Mouse (Mus musculus): Measurements from ENCODE around the gene Hlx. TPM values are rescaled to one million over a fixed set of nuclear protein-coding genes. Genes with fewer than 3 reads are reported as not detected.

Gene Hlx
- 0.16 and 1.4 TPM in 2 replicates for total RNA-seq (2012; rRNA removed)

DNA sequence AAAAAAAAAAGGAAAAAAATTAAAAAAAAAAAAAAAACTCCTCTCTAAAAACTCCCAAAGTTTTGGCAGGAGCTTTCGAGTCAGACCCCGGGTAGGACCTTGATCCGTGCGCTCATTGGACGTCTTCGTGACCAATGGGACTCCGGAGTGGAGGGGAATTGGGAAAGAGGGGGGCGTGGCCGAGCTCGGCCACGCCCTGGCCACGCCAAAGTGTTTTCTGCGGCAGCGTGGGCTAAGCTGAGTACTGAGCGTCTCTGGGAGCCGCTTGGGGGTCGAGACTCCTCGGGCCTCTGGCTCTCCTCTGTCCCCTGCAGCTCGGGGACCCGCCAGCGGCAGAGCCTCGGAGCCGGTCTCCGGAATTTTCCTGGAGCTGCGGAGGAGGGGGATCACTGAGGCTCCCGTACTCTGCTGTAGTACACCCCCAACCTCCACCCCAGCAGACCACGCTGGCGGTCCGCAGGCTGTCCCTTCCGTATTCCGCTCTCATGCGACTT is at the start of gene Hlx:
TSS of gene Hlx (minus strand) at position 64 of the 494 bp plus-strand sequence.
- no peaks in the 10 kb centered on the region for H3K4me1 ChIP-seq (ENCODE audit: control insufficient read depth in 2 of 2, insufficient read depth in 2 of 2, low read length in 2 of 2, poor library complexity in 1 of 2)
- peak; percentile 76 for DNase-seq (ENCODE audit: low read depth, low spot score)
- no peak for TF ChIP-seq HCFC1 (IDR thresholded peaks at IDR 0.05; ENCODE audit: borderline replicate concordance, insufficient read depth, low read length)
- TF ChIP-seq CHD2 (IDR thresholded peaks at IDR 0.05; ENCODE audit: low read depth, low read length) = no peak
- TF ChIP-seq ZC3H11A (IDR thresholded peaks at IDR 0.05; ENCODE audit: borderline replicate concordance, low read depth, low read length) = no peak
- no peak for TF ChIP-seq ZNF384 (IDR thresholded peaks at IDR 0.05; ENCODE audit: low read depth, low read length)
- no peak for TF ChIP-seq MAFK (IDR thresholded peaks at IDR 0.05; ENCODE audit: insufficient read depth, low read depth, low read length)
- peak within 1 kb of the TSS; percentile 64 to 65 for H3K4me3 ChIP-seq (ENCODE audit: insufficient read depth in 1 of 2, low read depth in 1 of 2, low read length in 2 of 2, poor library complexity in 1 of 2, severe bottlenecking in 1 of 2)
- H3K27ac ChIP-seq (ENCODE audit: insufficient read depth, low read depth, low read length, poor library complexity, severe bottlenecking) = no peak within 1 kb of the TSS
- H3K9me3 ChIP-seq (ENCODE audit: control insufficient read depth, insufficient read depth, low read depth, low read length) = no peaks in the 10 kb centered on the region
- H3K36me3 ChIP-seq (ENCODE audit: control insufficient read depth, insufficient read depth, low read length, poor library complexity, severe bottlenecking) = no peaks in the 10 kb centered on the region
- in situ Hi-C loops (cut with MboI; ENCODE audit: low sequenced_read_pairs in 2 of 2, unreplicated experiment in 2 of 2) = no loop called here
- H3K9ac ChIP-seq (ENCODE audit: insufficient read depth, low read depth, low read length, poor library complexity, severe bottlenecking) = peak within 1 kb of the TSS; percentile 27; the same call in 1 of the 2 replicates

DNA sequence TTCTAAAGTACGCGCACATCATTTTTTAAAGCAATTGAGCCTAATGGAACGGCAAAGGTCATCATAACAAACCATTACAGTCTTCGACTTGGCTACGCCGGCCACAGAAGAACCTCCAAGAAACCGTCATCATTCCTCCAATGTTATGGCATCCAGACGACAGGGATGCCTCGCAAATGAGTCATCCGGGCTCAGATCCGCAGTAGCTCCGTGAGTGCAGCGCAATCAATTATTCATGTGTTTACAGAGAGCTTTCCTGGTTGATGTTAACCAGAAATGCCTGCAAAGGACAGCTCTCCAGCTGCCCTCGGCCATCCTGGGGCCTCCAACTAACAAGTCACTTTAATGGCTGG is 49.7 kb upstream of the Hlx start:
- TF ChIP-seq ZC3H11A (IDR thresholded peaks at IDR 0.05; ENCODE audit: borderline replicate concordance, low read depth, low read length) = no peak
- no peak for TF ChIP-seq MAFK (IDR thresholded peaks at IDR 0.05; ENCODE audit: insufficient read depth, low read depth, low read length)
- TF ChIP-seq ZNF384 (IDR thresholded peaks at IDR 0.05; ENCODE audit: low read depth, low read length) = no peak
- no peak for TF ChIP-seq CHD2 (IDR thresholded peaks at IDR 0.05; ENCODE audit: low read depth, low read length)
- no peak for TF ChIP-seq HCFC1 (IDR thresholded peaks at IDR 0.05; ENCODE audit: borderline replicate concordance, insufficient read depth, low read length)
- H3K4me3 ChIP-seq (ENCODE audit: insufficient read depth in 1 of 2, low read depth in 1 of 2, low read length in 2 of 2, poor library complexity in 1 of 2, severe bottlenecking in 1 of 2) = no peak overlapping the region
- DNase-seq (ENCODE audit: low read depth, low spot score) = no peak
- H3K9ac ChIP-seq (ENCODE audit: insufficient read depth, low read depth, low read length, poor library complexity, severe bottlenecking) = no peak overlapping the region
- H3K36me3 ChIP-seq (ENCODE audit: control insufficient read depth, insufficient read depth, low read length, poor library complexity, severe bottlenecking) = no peaks in the 10 kb centered on the region
- in situ Hi-C loops (cut with MboI; ENCODE audit: low sequenced_read_pairs in 2 of 2, unreplicated experiment in 2 of 2) = no loop called here
- peaks cover 0 to 7% of the 10 kb centered on the region in 2 experiments; a peak in 1 of 4 replicates for H3K4me1 ChIP-seq (ENCODE audit: control insufficient read depth in 2 of 2, insufficient read depth in 2 of 2, low read length in 2 of 2, poor library complexity in 1 of 2)
- no peak overlapping the region for H3K27ac ChIP-seq (ENCODE audit: insufficient read depth, low read depth, low read length, poor library complexity, severe bottlenecking)
- no peaks in the 10 kb centered on the region for H3K9me3 ChIP-seq (ENCODE audit: control insufficient read depth, insufficient read depth, low read depth, low read length)

DNA sequence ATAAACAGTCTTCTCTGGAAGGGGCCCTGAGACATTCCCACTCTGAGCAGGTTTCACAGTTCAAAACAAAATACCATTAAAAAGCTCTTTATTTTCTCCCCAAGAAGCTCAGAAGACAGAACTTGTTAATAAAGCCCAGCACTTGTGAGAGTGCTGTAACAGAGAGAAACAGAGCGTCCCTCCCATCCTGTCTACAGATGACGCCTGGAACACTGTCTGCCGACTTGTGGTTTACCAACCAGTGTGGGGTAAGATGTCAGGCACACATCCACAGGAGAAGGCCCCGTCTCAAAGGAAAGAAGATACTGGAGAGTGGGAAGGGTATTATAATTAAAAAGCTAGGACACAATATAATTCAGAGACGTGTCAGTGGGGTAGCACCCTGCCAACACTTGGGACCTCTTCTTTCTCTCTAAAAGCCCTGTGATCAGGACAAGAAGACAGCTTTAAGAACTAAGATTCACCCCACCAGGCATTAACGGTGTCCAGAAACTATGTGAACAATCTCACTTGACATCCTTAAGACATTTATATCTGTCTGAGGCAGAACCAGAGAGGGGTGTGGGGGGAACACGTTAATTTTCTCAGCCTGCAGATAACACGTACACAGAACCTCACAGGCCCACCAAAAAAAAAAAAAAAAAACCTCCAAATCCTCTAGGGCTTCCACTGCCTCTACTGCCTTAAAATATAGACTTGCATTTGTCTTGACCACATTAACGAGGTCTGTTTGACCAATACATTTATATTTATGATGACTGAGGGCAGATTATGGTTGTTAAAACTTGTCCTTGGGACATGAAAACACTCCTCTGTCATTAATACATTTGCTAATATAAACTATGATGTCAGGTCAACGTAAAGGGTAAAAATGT is 49.1 kb upstream of the Hlx start:
- no peak overlapping the region for H3K27ac ChIP-seq (ENCODE audit: insufficient read depth, low read depth, low read length, poor library complexity, severe bottlenecking)
- no peak for TF ChIP-seq ZNF384 (IDR thresholded peaks at IDR 0.05; ENCODE audit: low read depth, low read length)
- TF ChIP-seq ZC3H11A (IDR thresholded peaks at IDR 0.05; ENCODE audit: borderline replicate concordance, low read depth, low read length) = no peak
- no peak for TF ChIP-seq HCFC1 (IDR thresholded peaks at IDR 0.05; ENCODE audit: borderline replicate concordance, insufficient read depth, low read length)
- no peak for TF ChIP-seq CHD2 (IDR thresholded peaks at IDR 0.05; ENCODE audit: low read depth, low read length)
- no peak for TF ChIP-seq MAFK (IDR thresholded peaks at IDR 0.05; ENCODE audit: insufficient read depth, low read depth, low read length)
- DNase-seq (ENCODE audit: low read depth, low spot score) = no peak
- H3K4me3 ChIP-seq (ENCODE audit: insufficient read depth in 1 of 2, low read depth in 1 of 2, low read length in 2 of 2, poor library complexity in 1 of 2, severe bottlenecking in 1 of 2) = no peak overlapping the region
- in situ Hi-C loops (cut with MboI; ENCODE audit: low sequenced_read_pairs in 2 of 2, unreplicated experiment in 2 of 2) = no loop called here
- no peaks in the 10 kb centered on the region for H3K36me3 ChIP-seq (ENCODE audit: control insufficient read depth, insufficient read depth, low read length, poor library complexity, severe bottlenecking)
- no peaks in the 10 kb centered on the region for H3K9me3 ChIP-seq (ENCODE audit: control insufficient read depth, insufficient read depth, low read depth, low read length)
- H3K9ac ChIP-seq (ENCODE audit: insufficient read depth, low read depth, low read length, poor library complexity, severe bottlenecking) = no peak overlapping the region
- H3K4me1 ChIP-seq (ENCODE audit: control insufficient read depth in 2 of 2, insufficient read depth in 2 of 2, low read length in 2 of 2, poor library complexity in 1 of 2) = peaks cover 0 to 8% of the 10 kb centered on the region in 2 experiments; a peak in 1 of 4 replicates

DNA sequence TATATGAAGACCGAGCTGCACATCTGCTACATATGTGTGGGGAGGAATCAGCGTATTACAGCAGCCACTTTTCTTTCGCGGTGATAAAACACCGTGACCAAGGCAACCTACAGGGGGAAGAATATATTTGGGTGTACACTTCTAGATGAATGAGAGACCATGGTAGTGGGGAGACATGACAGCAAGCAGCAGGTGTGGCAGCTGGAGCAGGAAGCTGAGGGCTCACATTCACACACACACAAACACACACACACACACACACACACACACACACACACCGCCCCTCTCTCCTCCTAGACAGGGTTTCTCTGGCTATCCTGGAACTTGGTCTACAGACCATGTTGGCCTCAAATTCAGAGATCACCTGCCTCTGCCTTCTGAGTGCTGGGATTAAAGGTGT is 45.7 kb upstream of the Hlx start:
- no peak overlapping the region for H3K9ac ChIP-seq (ENCODE audit: insufficient read depth, low read depth, low read length, poor library complexity, severe bottlenecking)
- H3K4me1 ChIP-seq (ENCODE audit: control insufficient read depth in 2 of 2, insufficient read depth in 2 of 2, low read length in 2 of 2, poor library complexity in 1 of 2) = peaks cover 0 to 8% of the 10 kb centered on the region in 2 experiments; a peak in 1 of 4 replicates
- TF ChIP-seq ZC3H11A (IDR thresholded peaks at IDR 0.05; ENCODE audit: borderline replicate concordance, low read depth, low read length) (no peak), ZNF384 (IDR thresholded peaks at IDR 0.05; ENCODE audit: low read depth, low read length) (no peak), MAFK (IDR thresholded peaks at IDR 0.05; ENCODE audit: insufficient read depth, low read depth, low read length) (no peak), CHD2 (IDR thresholded peaks at IDR 0.05; ENCODE audit: low read depth, low read length) (no peak), HCFC1 (IDR thresholded peaks at IDR 0.05; ENCODE audit: borderline replicate concordance, insufficient read depth, low read length) (no peak)
- H3K36me3 ChIP-seq (ENCODE audit: control insufficient read depth, insufficient read depth, low read length, poor library complexity, severe bottlenecking) = no peaks in the 10 kb centered on the region
- H3K4me3 ChIP-seq (ENCODE audit: insufficient read depth in 1 of 2, low read depth in 1 of 2, low read length in 2 of 2, poor library complexity in 1 of 2, severe bottlenecking in 1 of 2) = no peak overlapping the region
- no peak for DNase-seq (ENCODE audit: low read depth, low spot score)
- H3K27ac ChIP-seq (ENCODE audit: insufficient read depth, low read depth, low read length, poor library complexity, severe bottlenecking) = no peak overlapping the region
- in situ Hi-C loops (cut with MboI; ENCODE audit: low sequenced_read_pairs in 2 of 2, unreplicated experiment in 2 of 2) = no loop called here
- H3K9me3 ChIP-seq (ENCODE audit: control insufficient read depth, insufficient read depth, low read depth, low read length) = no peaks in the 10 kb centered on the region
